Mouse (Mus musculus) lung, postnatal 25 days (tissue): ENCODE measurements around the gene Spast.
"Not testable (repeated sequence)": the region's sequence is repeated elsewhere in the genome, so short reads cannot be mapped to it uniquely, and the experiment has no call there.

Source experiments
- DNase-seq: peaks from one replicate; pipeline ENCODE4 v3.0.0; 2022; ENCODE audit warnings: low spot score

Spast gene

GRCm38 (mm10) chr17:74327195-74327594 lies 11.6 kb upstream of the Spast start:
- not testable (repeated sequence) for DNase-seq

- DNase-seq = peak; percentile 27
Observed at GRCm38 (mm10) chr17:74328146-74328545, 10.6 kb upstream of the Spast start.

- DNase-seq = no peak
Observed at GRCm38 (mm10) chr17:74331049-74331676, 7.6 kb upstream of the Spast start.

GRCm38 (mm10) chr17:74338225-74338931 lies 409 bp upstream of the Spast start:
- peak; percentile 94 for DNase-seq

GRCm38 (mm10) chr17:74341151-74341550 lies 2.4 kb downstream of the Spast start:
- no peak for DNase-seq

- DNase-seq = no peak
Observed at GRCm38 (mm10) chr17:74363592-74363991, 24.8 kb downstream of the Spast start.

- DNase-seq = no peak
Observed at GRCm38 (mm10) chr17:74376916-74377315, 38.1 kb downstream of the Spast start.

GRCm38 (mm10) chr17:74386657-74387056 lies 47.9 kb downstream of the Spast start:
- DNase-seq = no peak

- DNase-seq = no peak
Observed at GRCm38 (mm10) chr17:74389847-74390246, 51.1 kb downstream of the Spast start.

GRCm38 (mm10) chr17:74394381-74394780 lies 55.6 kb downstream of the Spast start:
- no peak for DNase-seq

- DNase-seq = no peak
Observed at GRCm38 (mm10) chr17:74394855-74395254, 56.1 kb downstream of the Spast start.

GRCm38 (mm10) chr17:74395383-74396065 lies 56.7 kb downstream of the Spast start, which contains the start of gene Slc30a6:
Slc30a6 (plus strand) TSS chr17:74395608.
- peak; percentile 97 for DNase-seq

GRCm38 (mm10) chr17:74396766-74397165 lies 58.0 kb downstream of the Spast start:
- no peak for DNase-seq

GRCm38 (mm10) chr17:74397173-74397572 lies 58.4 kb downstream of the Spast start:
- DNase-seq = no peak

GRCm38 (mm10) chr17:74402486-74403222 lies 63.9 kb downstream of the Spast start:
- no peak for DNase-seq

GRCm38 (mm10) chr17:74406487-74406886 lies 67.7 kb downstream of the Spast start:
- no peak for DNase-seq

GRCm38 (mm10) chr17:74409722-74410121 lies 70.9 kb downstream of the Spast start:
- DNase-seq = no peak

GRCm38 (mm10) chr17:74413324-74413723 lies 74.5 kb downstream of the Spast start:
- DNase-seq = no peak

GRCm38 (mm10) chr17:74414671-74415070 lies 75.9 kb downstream of the Spast start:
- no peak for DNase-seq

- DNase-seq = no peak
Observed at GRCm38 (mm10) chr17:74416841-74417360, 78.1 kb downstream of the Spast start.

- no peak for DNase-seq
Observed at GRCm38 (mm10) chr17:74418171-74418570, 79.4 kb downstream of the Spast start.

GRCm38 (mm10) chr17:74420656-74421055 lies 81.9 kb downstream of the Spast start:
- no peak for DNase-seq
